Mouse (Mus musculus) embryonic facial prominence, embryonic 14.5 days (tissue): ENCODE measurements at regions not wholly inside any gene's neighbourhood (a gene's known extent, or its start where the extent isn't known, plus 50 kb on each side); places are given as distances from the start of the nearest gene placed in this dataset.

Experiments used
- ATAC-seq: fragments of 200-750 bp; cut with Nextera tagmentation; 2 replicates; pipeline ENCODE4 v1.8.0; 2017; ENCODE audit warnings: low read depth, moderate number of reproducible peaks, moderate TSS enrichment
- DNase-seq: peaks from one replicate; pipeline ENCODE4 v3.0.0-alpha.2; 2015; ENCODE audit warnings: low spot score
- H3K27ac ChIP-seq: fragments of 300-500 bp; sonication (generic); replicated peaks from 2 replicates; pipeline ENCODE4 v1.5.1; 2014; ENCODE audit warnings: low read depth, mild to moderate bottlenecking, low read length, moderate library complexity
- H3K27me3 ChIP-seq: fragments of 300-500 bp; sonication (generic); replicated peaks from 2 replicates; pipeline ENCODE4 v1.6.1; 2014; ENCODE audit warnings: low read length; ENCODE audit not compliant: control insufficient read depth, insufficient read depth
- H3K36me3 ChIP-seq: fragments of 300-500 bp; sonication (generic); 2 replicates; pipeline ENCODE4 v1.6.1; 2014; ENCODE audit warnings: low read length, mixed read lengths; ENCODE audit not compliant: control insufficient read depth, insufficient read depth
- H3K4me1 ChIP-seq: fragments of 300-500 bp; sonication (generic); 2 replicates; pipeline ENCODE4 v1.6.1; 2014; ENCODE audit warnings: antibody characterized with exemption, low read length; ENCODE audit not compliant: control insufficient read depth, insufficient read depth
- H3K4me2 ChIP-seq: fragments of 300-500 bp; sonication (generic); 2 replicates; pipeline ENCODE4 v1.6.1; 2014; ENCODE audit warnings: low read depth, mild to moderate bottlenecking, low read length, moderate library complexity, mixed read lengths
- H3K4me3 ChIP-seq: fragments of 300-500 bp; sonication (generic); 2 replicates; pipeline ENCODE4 v1.5.1; 2014; ENCODE audit warnings: low read depth, mild to moderate bottlenecking, low read length
- H3K9ac ChIP-seq: fragments of 300-500 bp; sonication (generic); 2 replicates; pipeline ENCODE4 v1.6.1; 2014; ENCODE audit warnings: low read depth, mild to moderate bottlenecking, low read length, moderate library complexity, mixed read lengths
- H3K9me3 ChIP-seq: fragments of 300-500 bp; sonication (generic); 2 replicates; pipeline ENCODE4 v1.6.1; 2016; ENCODE audit warnings: low read length; ENCODE audit not compliant: control insufficient read depth
- WGBS: fragments of 180-500 bp; shearing (Covaris S2); extraction: QIAGEN DNeasy Blood & Tissue Kit; methylation state at CpG from one replicate; pipeline ENCODE4 v1.1.7; 2014; 5-methylcytosine and 5-hydroxymethylcytosine counted together

DNA sequence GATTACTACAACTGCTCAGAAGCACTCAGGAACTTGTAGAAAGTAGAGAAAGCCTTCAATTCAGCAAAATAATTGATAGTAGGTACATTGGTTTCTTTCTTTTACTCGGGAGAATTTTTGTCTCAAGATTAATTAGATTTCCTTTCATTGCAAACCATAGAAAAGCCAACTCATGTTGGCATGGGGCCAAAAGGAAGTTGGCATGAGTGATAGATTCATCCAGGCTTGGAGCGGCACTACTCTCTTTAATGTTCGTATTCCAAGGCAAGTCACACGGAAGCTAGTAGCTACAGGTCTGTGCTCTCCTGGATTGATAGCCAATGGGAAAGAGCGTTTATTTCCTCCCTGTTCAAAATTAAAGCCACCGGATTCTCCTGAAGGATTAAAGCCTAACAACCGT lies 580.6 kb upstream of the A1bg start:
- H3K9me3 ChIP-seq = no peaks in the 10 kb centered on the region
- WGBS = 75% methylated on average over 7 of the region's 7 CpGs
- no peak overlapping the region for H3K9ac ChIP-seq
- no peak overlapping the region for H3K27ac ChIP-seq
- ATAC-seq (no peak), DNase-seq (peak; percentile 32)
- H3K27me3 ChIP-seq = no peaks in the 10 kb centered on the region
- no peak overlapping the region for H3K4me3 ChIP-seq
- no peaks in the 10 kb centered on the region for H3K4me1 ChIP-seq
- H3K4me2 ChIP-seq = no peak overlapping the region
- no peaks in the 10 kb centered on the region for H3K36me3 ChIP-seq

DNA sequence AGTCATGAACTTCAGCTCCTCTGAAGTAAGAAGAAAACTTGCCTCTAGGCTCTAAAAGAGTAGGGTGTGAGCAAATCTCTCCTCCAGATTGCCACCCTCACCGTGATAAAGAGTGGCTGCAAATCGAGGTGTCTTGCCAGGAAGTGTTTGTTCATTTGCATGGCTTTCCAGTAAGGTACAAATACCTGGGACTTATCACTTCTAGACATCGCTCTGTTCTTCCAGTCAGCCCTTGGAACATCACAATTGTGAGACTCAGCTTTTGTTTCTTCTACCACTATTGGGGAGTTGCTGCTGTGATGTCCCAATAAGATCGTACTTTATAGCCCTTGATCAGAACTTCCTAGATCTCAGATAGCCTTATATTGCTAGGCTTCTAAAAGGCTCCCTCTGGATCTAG lies 566.9 kb upstream of the A1bg start:
- H3K4me3 ChIP-seq = no peak overlapping the region
- H3K36me3 ChIP-seq = no peaks in the 10 kb centered on the region
- ATAC-seq (no peak), DNase-seq (no peak)
- no peaks in the 10 kb centered on the region for H3K9me3 ChIP-seq
- no peaks in the 10 kb centered on the region for H3K27me3 ChIP-seq
- no peaks in the 10 kb centered on the region for H3K4me1 ChIP-seq
- H3K9ac ChIP-seq = no peak overlapping the region
- 81% methylated on average over 4 of the region's 4 CpGs for WGBS
- H3K4me2 ChIP-seq = no peak overlapping the region
- no peak overlapping the region for H3K27ac ChIP-seq

GRCm38 (mm10) chr15:61481861-61482260 lies 559.0 kb upstream of the A1bg start:
- DNase-seq (peak; percentile 76), ATAC-seq (no peak)
- no peak overlapping the region for H3K4me3 ChIP-seq
- H3K9ac ChIP-seq = no peak overlapping the region
- no peak overlapping the region for H3K27ac ChIP-seq
- H3K4me2 ChIP-seq = no peak overlapping the region
- no peaks in the 10 kb centered on the region for H3K36me3 ChIP-seq
- no peaks in the 10 kb centered on the region for H3K4me1 ChIP-seq
- no peaks in the 10 kb centered on the region for H3K27me3 ChIP-seq
- H3K9me3 ChIP-seq = no peaks in the 10 kb centered on the region
- 55% methylated on average over 7 of the region's 7 CpGs for WGBS

GRCm38 (mm10) chr15:61473900-61474299 lies 551.1 kb upstream of the A1bg start:
- no peak for DNase-seq
- no peaks in the 10 kb centered on the region for H3K27me3 ChIP-seq
- no peak overlapping the region for H3K9ac ChIP-seq
- H3K36me3 ChIP-seq = no peaks in the 10 kb centered on the region
- no peaks in the 10 kb centered on the region for H3K9me3 ChIP-seq
- no peak overlapping the region for H3K4me3 ChIP-seq
- no peaks in the 10 kb centered on the region for H3K4me1 ChIP-seq
- no peak for ATAC-seq
- WGBS = 48% methylated on average over 1 of the region's 1 CpGs
- no peak overlapping the region for H3K27ac ChIP-seq
- H3K4me2 ChIP-seq = no peak overlapping the region

DNA sequence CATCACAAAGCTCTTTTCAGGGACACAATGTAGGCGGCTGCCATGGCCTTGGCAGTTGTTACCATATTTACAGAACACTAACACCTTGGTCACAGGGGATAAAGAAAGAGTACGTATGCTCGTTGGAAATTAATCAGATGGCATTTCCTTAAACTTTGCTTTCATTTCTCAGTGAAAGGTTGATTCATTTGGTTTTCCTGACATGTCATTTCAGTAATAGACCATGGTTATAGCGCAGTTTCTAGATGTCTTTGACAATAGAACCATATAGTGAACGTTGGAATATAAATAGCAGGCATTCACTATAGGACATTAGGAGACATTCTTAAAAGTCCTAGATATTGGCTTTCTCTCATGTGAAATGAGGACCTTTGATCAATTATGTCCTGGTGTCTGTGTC lies 532.2 kb upstream of the A1bg start:
- Histone ChIP-seq H3K4me3 (no peak overlapping the region), H3K9ac (no peak overlapping the region), H3K36me3 (no peaks in the 10 kb centered on the region), H3K4me2 (no peak overlapping the region), H3K4me1 (no peaks in the 10 kb centered on the region), H3K9me3 (no peaks in the 10 kb centered on the region), H3K27ac (no peak overlapping the region), H3K27me3 (no peaks in the 10 kb centered on the region)
- 78% methylated on average over 5 of the region's 5 CpGs for WGBS
- ATAC-seq = no peak
- no peak for DNase-seq

DNA sequence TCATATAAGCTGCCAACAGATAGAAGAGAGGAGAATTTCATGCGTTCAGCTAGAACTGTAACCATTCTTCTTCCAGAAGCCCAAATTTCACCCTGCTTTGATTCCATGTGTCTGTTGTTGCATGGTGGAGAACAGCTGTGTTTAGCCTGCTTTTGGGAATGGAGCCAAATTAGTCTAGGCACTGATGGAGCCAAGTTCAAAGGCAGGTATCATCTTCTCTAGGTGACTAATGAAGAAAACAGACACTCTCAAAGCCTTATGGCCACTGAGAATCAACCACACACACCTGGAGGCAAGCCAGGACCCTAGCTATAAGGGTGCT lies 531.5 kb upstream of the A1bg start:
- Histone ChIP-seq H3K4me1 (no peaks in the 10 kb centered on the region), H3K9ac (no peak overlapping the region), H3K27me3 (no peaks in the 10 kb centered on the region), H3K27ac (no peak overlapping the region), H3K4me3 (no peak overlapping the region), H3K36me3 (no peaks in the 10 kb centered on the region), H3K9me3 (no peaks in the 10 kb centered on the region), H3K4me2 (no peak overlapping the region)
- DNase-seq = peak; percentile 42
- 57% methylated on average over 1 of the region's 1 CpGs for WGBS
- no peak for ATAC-seq

GRCm38 (mm10) chr15:61453656-61454349 lies 531.0 kb upstream of the A1bg start:
- Histone ChIP-seq H3K36me3 (no peaks in the 10 kb centered on the region), H3K4me1 (no peaks in the 10 kb centered on the region), H3K4me2 (no peak overlapping the region), H3K4me3 (no peak overlapping the region), H3K9ac (no peak overlapping the region), H3K9me3 (no peaks in the 10 kb centered on the region), H3K27me3 (no peaks in the 10 kb centered on the region), H3K27ac (no peak overlapping the region)
- no peak for ATAC-seq
- no peak for DNase-seq
- WGBS = 69% methylated on average over 5 of the region's 5 CpGs

GRCm38 (mm10) chr15:61450217-61450616 lies 527.4 kb upstream of the A1bg start:
- Histone ChIP-seq H3K9me3 (no peaks in the 10 kb centered on the region), H3K27ac (no peak overlapping the region), H3K9ac (no peak overlapping the region), H3K4me2 (no peak overlapping the region), H3K36me3 (no peaks in the 10 kb centered on the region), H3K27me3 (no peaks in the 10 kb centered on the region), H3K4me3 (no peak overlapping the region), H3K4me1 (no peaks in the 10 kb centered on the region)
- DNase-seq = no peak
- 25% methylated on average over 3 of the region's 3 CpGs for WGBS
- ATAC-seq = no peak

DNA sequence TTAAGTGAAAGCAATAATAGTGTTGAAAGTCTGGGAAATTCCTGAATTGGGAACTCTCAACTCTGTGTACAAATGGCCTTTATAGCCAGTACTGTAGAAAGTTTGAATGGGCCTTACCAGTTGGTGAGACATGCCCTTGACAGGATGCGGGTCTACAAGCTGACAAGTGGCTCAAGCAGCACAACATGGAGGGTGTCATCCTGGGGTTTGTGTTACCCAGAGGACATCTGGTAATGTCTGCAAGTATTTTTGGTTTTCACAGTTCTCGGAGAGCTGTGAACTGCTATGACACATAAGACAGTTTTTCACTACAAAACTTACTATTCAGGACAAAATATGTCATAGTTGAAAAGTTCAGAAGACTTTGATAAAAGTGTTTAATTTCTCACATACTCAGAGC lies 525.7 kb upstream of the A1bg start:
- H3K27ac ChIP-seq = no peak overlapping the region
- no peak for ATAC-seq
- no peak overlapping the region for H3K4me3 ChIP-seq
- no peak overlapping the region for H3K4me2 ChIP-seq
- no peaks in the 10 kb centered on the region for H3K36me3 ChIP-seq
- 86% methylated on average over 2 of the region's 2 CpGs for WGBS
- H3K4me1 ChIP-seq = no peaks in the 10 kb centered on the region
- no peaks in the 10 kb centered on the region for H3K9me3 ChIP-seq
- no peak for DNase-seq
- no peaks in the 10 kb centered on the region for H3K27me3 ChIP-seq
- H3K9ac ChIP-seq = no peak overlapping the region
